Mouse (Mus musculus): ENCODE data around the gene Gmpr2. TPM values are rescaled to one million over a fixed set of nuclear protein-coding genes. Genes with fewer than 3 reads are reported as not detected.
A peak's percentile ranks its signal among the peaks of the same experiment; 100 is the strongest.

The Gmpr2 gene
- polyA plus RNA-seq, 2 experiments = 51.1 to 53.1 TPM

GRCm38 (mm10) chr14:55635523-55636007 is 36.2 kb upstream of the Gmpr2 start, which contains the start of gene Ipo4:
Gene Ipo4 (minus strand): TSS chr14:55635957.
- TF ChIP-seq POLR2A (IDR thresholded peaks at IDR 0.05; ENCODE audit: borderline replicate concordance, extremely low read depth, insufficient read depth, insufficient read length) = no peak
- Histone ChIP-seq H3K27me3 (ENCODE audit: control insufficient read depth, insufficient read depth, low read length) (no peaks in the 10 kb centered on the region), H3K4me1 (ENCODE audit: control insufficient read depth, insufficient read depth, low read length) (peaks cover 3% of the 10 kb centered on the region; the same call in 1 of the 2 replicates), H3K9ac (ENCODE audit: low read depth, low read length, severe bottlenecking) (peak within 1 kb of the TSS; percentile 76), H3K36me3 (ENCODE audit: control insufficient read depth, insufficient read depth, low read length) (peaks cover 75% of the 10 kb centered on the region), H3K4me3 (replicated peaks; ENCODE audit: low read length) (peak within 1 kb of the TSS; percentile 77), H3K9me3 (ENCODE audit: control insufficient read depth, low read length) (no peaks in the 10 kb centered on the region), H3K4me2 (replicated peaks; ENCODE audit: low read depth, low read length, severe bottlenecking) (peak within 1 kb of the TSS; percentile 88), H3K27ac (replicated peaks; ENCODE audit: low read depth, low read length) (peak within 1 kb of the TSS; percentile 67)
- DNase-seq (ENCODE audit: low spot score) (peak; percentile 94), ATAC-seq (ENCODE audit: low FRiP score, low read depth) (peak; percentile 87)
- 2% methylated on average over 28 of the region's 33 CpGs for WGBS

GRCm38 (mm10) chr14:55637795-55638194 is 33.9 kb upstream of the Gmpr2 start, which contains the start of gene Gm49378:
Gene Gm49378 (minus strand): TSS chr14:55637895.
- no peak for ATAC-seq (ENCODE audit: low FRiP score, low read depth)
- no peak for TF ChIP-seq POLR2A (IDR thresholded peaks at IDR 0.05; ENCODE audit: borderline replicate concordance, extremely low read depth, insufficient read depth, insufficient read length)
- Histone ChIP-seq H3K36me3 (ENCODE audit: control insufficient read depth, insufficient read depth, low read length) (peaks cover 61% of the 10 kb centered on the region), H3K4me3 (replicated peaks; ENCODE audit: low read length) (no peak within 1 kb of the TSS), H3K4me1 (ENCODE audit: control insufficient read depth, insufficient read depth, low read length) (peaks cover 8% of the 10 kb centered on the region), H3K27me3 (ENCODE audit: control insufficient read depth, insufficient read depth, low read length) (no peaks in the 10 kb centered on the region), H3K9me3 (ENCODE audit: control insufficient read depth, low read length) (no peaks in the 10 kb centered on the region), H3K27ac (replicated peaks; ENCODE audit: low read depth, low read length) (no peak within 1 kb of the TSS), H3K4me2 (replicated peaks; ENCODE audit: low read depth, low read length, severe bottlenecking) (no peak within 1 kb of the TSS), H3K9ac (ENCODE audit: low read depth, low read length, severe bottlenecking) (no peak within 1 kb of the TSS)
- 97% methylated on average over 9 of the region's 9 CpGs for WGBS
- no peak for DNase-seq (ENCODE audit: low spot score)

GRCm38 (mm10) chr14:55640816-55641215 is 30.9 kb upstream of the Gmpr2 start:
- H3K36me3 ChIP-seq (ENCODE audit: control insufficient read depth, insufficient read depth, low read length) = peaks cover 47% of the 10 kb centered on the region
- no peak overlapping the region for H3K4me3 ChIP-seq (replicated peaks; ENCODE audit: low read length)
- H3K9ac ChIP-seq (ENCODE audit: low read depth, low read length, severe bottlenecking) = no peak overlapping the region
- H3K4me2 ChIP-seq (replicated peaks; ENCODE audit: low read depth, low read length, severe bottlenecking) = no peak overlapping the region
- H3K9me3 ChIP-seq (ENCODE audit: control insufficient read depth, low read length) = no peaks in the 10 kb centered on the region
- H3K27ac ChIP-seq (replicated peaks; ENCODE audit: low read depth, low read length) = no peak overlapping the region
- peaks cover 13% of the 10 kb centered on the region for H3K4me1 ChIP-seq (ENCODE audit: control insufficient read depth, insufficient read depth, low read length)
- WGBS = 94% methylated on average over 14 of the region's 14 CpGs
- DNase-seq (ENCODE audit: low spot score) (no peak), ATAC-seq (ENCODE audit: low FRiP score, low read depth) (no peak)
- no peaks in the 10 kb centered on the region for H3K27me3 ChIP-seq (ENCODE audit: control insufficient read depth, insufficient read depth, low read length)
- no peak for TF ChIP-seq POLR2A (IDR thresholded peaks at IDR 0.05; ENCODE audit: borderline replicate concordance, extremely low read depth, insufficient read depth, insufficient read length)

GRCm38 (mm10) chr14:55641291-55641690 is 30.4 kb upstream of the Gmpr2 start:
- no peak for ATAC-seq (ENCODE audit: low FRiP score, low read depth)
- Histone ChIP-seq H3K27ac (replicated peaks; ENCODE audit: low read depth, low read length) (no peak overlapping the region), H3K36me3 (ENCODE audit: control insufficient read depth, insufficient read depth, low read length) (peaks cover 48% of the 10 kb centered on the region), H3K4me2 (replicated peaks; ENCODE audit: low read depth, low read length, severe bottlenecking) (no peak overlapping the region), H3K4me3 (replicated peaks; ENCODE audit: low read length) (no peak overlapping the region), H3K9me3 (ENCODE audit: control insufficient read depth, low read length) (no peaks in the 10 kb centered on the region), H3K9ac (ENCODE audit: low read depth, low read length, severe bottlenecking) (no peak overlapping the region), H3K4me1 (ENCODE audit: control insufficient read depth, insufficient read depth, low read length) (peaks cover 13% of the 10 kb centered on the region), H3K27me3 (ENCODE audit: control insufficient read depth, insufficient read depth, low read length) (no peaks in the 10 kb centered on the region)
- no peak for DNase-seq (ENCODE audit: low spot score)
- 98% methylated on average over 13 of the region's 13 CpGs for WGBS
- no peak for TF ChIP-seq POLR2A (IDR thresholded peaks at IDR 0.05; ENCODE audit: borderline replicate concordance, extremely low read depth, insufficient read depth, insufficient read length)

- Histone ChIP-seq H3K9ac (ENCODE audit: low read depth, low read length, severe bottlenecking) (peak overlapping the region; percentile 91), H3K4me2 (replicated peaks; ENCODE audit: low read depth, low read length, severe bottlenecking) (peak overlapping the region; percentile 81), H3K27ac (replicated peaks; ENCODE audit: low read depth, low read length) (peak overlapping the region; percentile 97), H3K4me1 (ENCODE audit: control insufficient read depth, insufficient read depth, low read length) (peaks cover 13% of the 10 kb centered on the region), H3K27me3 (ENCODE audit: control insufficient read depth, insufficient read depth, low read length) (no peaks in the 10 kb centered on the region), H3K9me3 (ENCODE audit: control insufficient read depth, low read length) (no peaks in the 10 kb centered on the region), H3K4me3 (replicated peaks; ENCODE audit: low read length) (peak overlapping the region; percentile 77), H3K36me3 (ENCODE audit: control insufficient read depth, insufficient read depth, low read length) (peaks cover 46% of the 10 kb centered on the region)
- no peak for TF ChIP-seq POLR2A (IDR thresholded peaks at IDR 0.05; ENCODE audit: borderline replicate concordance, extremely low read depth, insufficient read depth, insufficient read length)
- WGBS = 19% methylated on average over 8 of the region's 8 CpGs
- DNase-seq (ENCODE audit: low spot score) (no peak), ATAC-seq (ENCODE audit: low FRiP score, low read depth) (0 out of 2 replicates have a peak, but pooled peaks have one; percentile 2)
Observed at GRCm38 (mm10) chr14:55642679-55643059, 29.1 kb upstream of the Gmpr2 start.
